Mouse (Mus musculus): Measurements from ENCODE around the gene Prrt2. TPM values are rescaled to one million over a fixed set of nuclear protein-coding genes. Genes with fewer than 3 reads are reported as not detected.

Prrt2 gene
- total and polyA plus RNA-seq, 2 experiments from 2014 or later, result 109 to 155 TPM

GRCm38 (mm10) chr7:126982054-126982453 is 39.0 kb downstream of the Prrt2 start:
- H3K36me3 ChIP-seq (ENCODE audit: insufficient read depth, low read length), result peaks cover 28% of the 10 kb centered on the region

GRCm38 (mm10) chr7:126981601-126982000 is 39.4 kb downstream of the Prrt2 start:
- H3K36me3 ChIP-seq (ENCODE audit: insufficient read depth, low read length), result peaks cover 28% of the 10 kb centered on the region
- no peak for ATAC-seq (ENCODE audit: low FRiP score)
- no peak overlapping the region for H3K4me2 ChIP-seq (ENCODE audit: low read depth, low read length, poor library complexity, severe bottlenecking)
- no peaks in the 10 kb centered on the region for H3K9me3 ChIP-seq (ENCODE audit: low read length)
- 100% methylated on average over 2 of the region's 2 CpGs for WGBS
- no peak overlapping the region for H3K27ac ChIP-seq (ENCODE audit: low read depth, low read length)
- no peak for TF ChIP-seq CTCF (IDR thresholded peaks at IDR 0.05)
- H3K4me1 ChIP-seq (ENCODE audit: insufficient read depth, low read length), result peaks cover 6% of the 10 kb centered on the region; the same call in 1 of the 2 replicates
- no peak overlapping the region for H3K4me3 ChIP-seq (ENCODE audit: low read depth, low read length)
- no peaks in the 10 kb centered on the region for H3K27me3 ChIP-seq (ENCODE audit: insufficient read depth, low read length)
- no peak for DNase-seq (ENCODE audit: low spot score)
- H3K9ac ChIP-seq (replicated peaks; ENCODE audit: low read length, poor library complexity, severe bottlenecking), result no peak overlapping the region

More at GRCm38 (mm10) chr7:126982054-126982453, 39.0 kb downstream of the Prrt2 start:
- Histone ChIP-seq H3K9me3 (ENCODE audit: low read length) (no peaks in the 10 kb centered on the region), H3K4me2 (ENCODE audit: low read depth, low read length, poor library complexity, severe bottlenecking) (no peak overlapping the region), H3K4me3 (ENCODE audit: low read depth, low read length) (no peak overlapping the region), H3K9ac (replicated peaks; ENCODE audit: low read length, poor library complexity, severe bottlenecking) (no peak overlapping the region), H3K4me1 (ENCODE audit: insufficient read depth, low read length) (peaks cover 1% of the 10 kb centered on the region; the same call in 1 of the 2 replicates), H3K27ac (ENCODE audit: low read depth, low read length) (no peak overlapping the region), H3K27me3 (ENCODE audit: insufficient read depth, low read length) (no peaks in the 10 kb centered on the region)
- no peak for TF ChIP-seq CTCF (IDR thresholded peaks at IDR 0.05)
- DNase-seq (ENCODE audit: low spot score) (no peak), ATAC-seq (ENCODE audit: low FRiP score) (no peak)
- 91% methylated on average over 4 of the region's 4 CpGs for WGBS

GRCm38 (mm10) chr7:126978841-126979240 is 42.2 kb downstream of the Prrt2 start:
- WGBS, result 92% methylated on average over 6 of the region's 6 CpGs
- no peak for ATAC-seq (ENCODE audit: low FRiP score)

DNA sequence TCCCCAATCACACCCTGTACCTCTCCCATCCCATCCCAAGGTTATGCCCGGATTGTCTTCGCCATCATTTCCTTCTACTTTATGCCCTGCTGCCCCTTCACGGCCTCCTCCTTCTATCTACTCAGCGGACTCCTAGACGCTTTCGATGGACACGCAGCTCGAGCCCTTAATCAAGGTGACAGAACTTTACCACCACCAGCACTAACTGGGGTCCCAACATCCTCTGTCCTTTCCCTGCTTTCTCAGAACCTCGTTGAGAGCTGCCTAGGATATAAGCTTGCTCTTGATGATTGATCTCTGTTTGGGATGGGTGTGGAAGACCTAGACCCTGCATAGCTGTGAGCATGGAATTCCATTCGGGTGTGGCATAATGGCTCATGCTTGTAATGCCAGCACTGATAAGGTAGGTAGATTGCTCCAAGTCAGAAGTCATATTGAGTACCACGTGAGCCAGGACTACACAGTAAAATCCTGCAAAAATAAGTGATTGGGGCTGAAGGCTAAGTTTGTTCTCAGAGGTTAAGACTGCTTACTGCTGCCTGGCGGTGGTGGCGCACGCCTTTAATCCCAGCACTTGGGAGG is 44.0 kb downstream of the Prrt2 start:
- DNase-seq (ENCODE audit: low spot score), result no peak
- H3K9me3 ChIP-seq (ENCODE audit: low read length), result no peaks in the 10 kb centered on the region
- peak; percentile 9; the same call in 1 of the 2 replicates for ATAC-seq (ENCODE audit: low FRiP score)
- peak overlapping the region; percentile 100 for H3K4me3 ChIP-seq (ENCODE audit: low read depth, low read length)
- peaks cover 31% of the 10 kb centered on the region for H3K36me3 ChIP-seq (ENCODE audit: insufficient read depth, low read length)
- peaks cover 6% of the 10 kb centered on the region; the same call in 1 of the 2 replicates for H3K4me1 ChIP-seq (ENCODE audit: insufficient read depth, low read length)
- peak overlapping the region; percentile 90 for H3K4me2 ChIP-seq (ENCODE audit: low read depth, low read length, poor library complexity, severe bottlenecking)
- H3K27me3 ChIP-seq (ENCODE audit: insufficient read depth, low read length), result no peaks in the 10 kb centered on the region
- 28% methylated on average over 14 of the region's 14 CpGs for WGBS
- H3K27ac ChIP-seq (ENCODE audit: low read depth, low read length), result peak overlapping the region; percentile 93
- no peak for TF ChIP-seq CTCF (IDR thresholded peaks at IDR 0.05)
- peak overlapping the region; percentile 99 for H3K9ac ChIP-seq (replicated peaks; ENCODE audit: low read length, poor library complexity, severe bottlenecking)

More at GRCm38 (mm10) chr7:126978841-126979240, 42.2 kb downstream of the Prrt2 start:
- H3K9ac ChIP-seq (replicated peaks; ENCODE audit: low read length, poor library complexity, severe bottlenecking), result no peak overlapping the region
- DNase-seq (ENCODE audit: low spot score), result no peak
- H3K36me3 ChIP-seq (ENCODE audit: insufficient read depth, low read length), result peaks cover 28% of the 10 kb centered on the region
- H3K27me3 ChIP-seq (ENCODE audit: insufficient read depth, low read length), result no peaks in the 10 kb centered on the region
- TF ChIP-seq CTCF (IDR thresholded peaks at IDR 0.05), result no peak
- peaks cover 6% of the 10 kb centered on the region; the same call in 1 of the 2 replicates for H3K4me1 ChIP-seq (ENCODE audit: insufficient read depth, low read length)
- no peak overlapping the region for H3K4me2 ChIP-seq (ENCODE audit: low read depth, low read length, poor library complexity, severe bottlenecking)
- H3K27ac ChIP-seq (ENCODE audit: low read depth, low read length), result no peak overlapping the region
- no peaks in the 10 kb centered on the region for H3K9me3 ChIP-seq (ENCODE audit: low read length)
- no peak overlapping the region for H3K4me3 ChIP-seq (ENCODE audit: low read depth, low read length)

DNA sequence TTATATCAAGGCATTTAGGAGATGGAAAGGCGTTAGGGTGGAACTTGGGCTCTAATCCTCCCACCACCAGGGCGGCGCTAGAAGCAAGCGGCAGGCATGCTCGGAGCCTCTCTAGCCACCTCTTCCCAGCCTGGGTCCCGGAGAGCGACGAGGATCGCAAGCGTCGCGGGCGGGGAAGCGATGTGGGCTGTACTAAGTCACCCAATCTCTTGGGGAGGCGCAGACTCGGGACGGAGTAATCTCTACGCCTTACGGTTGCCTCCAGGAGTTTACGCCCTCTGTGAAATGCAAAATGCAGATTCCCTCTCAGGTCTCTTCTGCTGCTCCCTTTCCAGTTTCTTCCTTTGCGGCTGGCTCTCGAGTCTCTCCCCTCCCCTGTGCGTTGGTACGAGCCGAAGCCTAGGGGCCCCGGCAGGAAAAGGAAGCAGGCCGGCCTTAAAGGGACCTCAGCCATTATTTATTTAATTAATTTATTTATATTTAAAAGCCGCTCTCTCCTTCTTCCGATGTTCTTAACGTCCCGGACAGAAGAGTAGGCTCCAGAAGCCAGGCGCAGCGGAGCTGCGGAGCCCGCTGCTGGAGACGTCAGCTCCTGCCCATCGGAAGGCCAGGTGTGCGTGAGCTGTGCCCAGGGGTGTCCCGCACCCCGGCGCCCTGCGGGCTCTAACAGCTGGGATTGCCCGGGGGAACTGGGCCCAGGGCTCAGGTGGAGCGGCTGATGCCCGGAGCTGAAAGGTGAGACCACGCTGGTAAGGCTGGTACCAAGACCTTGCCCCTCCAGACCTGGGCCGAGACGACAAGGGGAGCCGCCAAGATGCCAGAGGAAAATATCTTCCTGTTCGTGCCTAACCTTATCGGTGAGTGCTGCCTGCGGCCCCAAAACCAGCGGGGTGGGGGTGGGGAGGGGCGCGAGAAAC is 44.8 kb downstream of the Prrt2 start, which contains the start of gene Cdiptos:
Cdiptos (minus strand) TSS at position 149 of the 917 bp plus-strand sequence.
- under 1% methylated on average over 54 of the region's 55 CpGs for WGBS
- Histone ChIP-seq H3K27me3 (ENCODE audit: insufficient read depth, low read length) (no peaks in the 10 kb centered on the region), H3K4me2 (ENCODE audit: low read depth, low read length, poor library complexity, severe bottlenecking) (peak within 1 kb of the TSS; percentile 90), H3K9me3 (ENCODE audit: low read length) (no peaks in the 10 kb centered on the region), H3K27ac (ENCODE audit: low read depth, low read length) (peak within 1 kb of the TSS; percentile 93), H3K4me3 (ENCODE audit: low read depth, low read length) (peak within 1 kb of the TSS; percentile 100), H3K9ac (replicated peaks; ENCODE audit: low read length, poor library complexity, severe bottlenecking) (peak within 1 kb of the TSS; percentile 99), H3K36me3 (ENCODE audit: insufficient read depth, low read length) (peaks cover 29% of the 10 kb centered on the region), H3K4me1 (ENCODE audit: insufficient read depth, low read length) (peaks cover 6% of the 10 kb centered on the region; the same call in 1 of the 2 replicates)
- ATAC-seq (ENCODE audit: low FRiP score), result peak; percentile 95
- peak; percentile 98 for DNase-seq (ENCODE audit: low spot score)
- TF ChIP-seq CTCF (IDR thresholded peaks at IDR 0.05), result peak; percentile 99

GRCm38 (mm10) chr7:126975893-126975949 is 45.3 kb downstream of the Prrt2 start, which contains the start of gene Cdipt:
Cdipt (plus strand) TSS chr7:126975914.
- Histone ChIP-seq H3K9me3 (ENCODE audit: low read length) (no peaks in the 10 kb centered on the region), H3K27me3 (ENCODE audit: insufficient read depth, low read length) (no peaks in the 10 kb centered on the region), H3K36me3 (ENCODE audit: insufficient read depth, low read length) (peaks cover 31% of the 10 kb centered on the region), H3K9ac (replicated peaks; ENCODE audit: low read length, poor library complexity, severe bottlenecking) (peak within 1 kb of the TSS; percentile 99), H3K4me2 (ENCODE audit: low read depth, low read length, poor library complexity, severe bottlenecking) (peak within 1 kb of the TSS; percentile 90), H3K27ac (ENCODE audit: low read depth, low read length) (peak within 1 kb of the TSS; percentile 93), H3K4me3 (ENCODE audit: low read depth, low read length) (peak within 1 kb of the TSS; percentile 100), H3K4me1 (ENCODE audit: insufficient read depth, low read length) (peaks cover 6% of the 10 kb centered on the region; the same call in 1 of the 2 replicates)
- ATAC-seq (ENCODE audit: low FRiP score) (no peak), DNase-seq (ENCODE audit: low spot score) (no peak)
- WGBS, result 7% methylated on average over 1 of the region's 1 CpGs
- no peak for TF ChIP-seq CTCF (IDR thresholded peaks at IDR 0.05)

Measured in midbrain, postnatal 0 days (tissue).